Mouse (Mus musculus): Measurements from ENCODE around the gene Gpr84.

GRCm38 (mm10) chr15:103334194-103334593, 23.8 kb upstream of the Gpr84 start:
- TF ChIP-seq CTCF (IDR thresholded peaks at IDR 0.05; ENCODE audit: insufficient read depth, low read length) (no peak), POLR2A (IDR thresholded peaks at IDR 0.05; ENCODE audit: borderline replicate concordance, extremely low read depth, low read depth, low read length) (no peak)
